Mouse (Mus musculus) hindbrain, embryonic 11.5 days (tissue): ENCODE data around the gene Usp45. TPM values are rescaled to one million over a fixed set of nuclear protein-coding genes. Genes with fewer than 3 reads are reported as not detected.

ENCODE experiments used
- ATAC-seq: fragments of 200-750 bp; cut with Nextera tagmentation; 2 replicates; pipeline ENCODE4 v1.8.0; 2017; ENCODE audit warnings: mild to moderate bottlenecking, moderate TSS enrichment, moderate library complexity; ENCODE audit not compliant: low FRiP score
- DNase-seq: peaks from one replicate; pipeline ENCODE4 v3.0.0-alpha.2; 2015; ENCODE audit warnings: low spot score
- H3K27ac ChIP-seq: fragments of 300-500 bp; sonication (generic); 2 replicates; pipeline ENCODE4 v1.5.1; 2014; ENCODE audit warnings: mild to moderate bottlenecking, low read depth, low read length
- H3K27me3 ChIP-seq: fragments of 300-500 bp; sonication (generic); 2 replicates; pipeline ENCODE4 v1.6.1; 2014; ENCODE audit warnings: mild to moderate bottlenecking, low read length, moderate library complexity, mixed read lengths; ENCODE audit not compliant: control insufficient read depth, insufficient read depth
- H3K36me3 ChIP-seq: fragments of 300-500 bp; sonication (generic); 2 replicates; pipeline ENCODE4 v1.6.1; 2014; ENCODE audit warnings: mild to moderate bottlenecking, low read length, moderate library complexity, mixed read lengths; ENCODE audit not compliant: control insufficient read depth, insufficient read depth
- H3K4me1 ChIP-seq: fragments of 300-500 bp; sonication (generic); replicated peaks from 2 replicates; pipeline ENCODE4 v1.6.1; 2014; ENCODE audit warnings: low read length, mixed read lengths; ENCODE audit not compliant: control insufficient read depth, insufficient read depth
- H3K4me2 ChIP-seq: fragments of 300-500 bp; sonication (generic); replicated peaks from 2 replicates; pipeline ENCODE4 v1.6.1; 2014; ENCODE audit warnings: mild to moderate bottlenecking, low read depth, low read length
- H3K4me3 ChIP-seq: fragments of 300-500 bp; sonication (generic); 2 replicates; pipeline ENCODE4 v1.5.1; 2014; ENCODE audit warnings: low read depth, low read length
- H3K9ac ChIP-seq: fragments of 300-500 bp; sonication (generic); 2 replicates; pipeline ENCODE4 v1.6.1; 2014; ENCODE audit warnings: low read depth, low read length
- H3K9me3 ChIP-seq: fragments of 300-500 bp; sonication (generic); 2 replicates; pipeline ENCODE4 v1.6.1; 2016; ENCODE audit warnings: low read length; ENCODE audit not compliant: control insufficient read depth
- WGBS: fragments of 180-500 bp; shearing (Covaris S2); extraction: QIAGEN DNeasy Blood & Tissue Kit; methylation state at CpG from one replicate; pipeline ENCODE4 v1.1.7; 2014; 5-methylcytosine and 5-hydroxymethylcytosine counted together
- polyA plus RNA-seq: library from polyadenylated mRNA; unstranded; fragments of >200 nt; fragmentation: Nextera tagmentation; extraction: Ambion mirVana; gene quantifications from 2 replicates; pipeline ENCODE4 v1.2.1, GENCODE M21; 2014

The Usp45 gene
- polyA plus RNA-seq, 1 experiment from 2014 or later, result 17.4 TPM

DNA sequence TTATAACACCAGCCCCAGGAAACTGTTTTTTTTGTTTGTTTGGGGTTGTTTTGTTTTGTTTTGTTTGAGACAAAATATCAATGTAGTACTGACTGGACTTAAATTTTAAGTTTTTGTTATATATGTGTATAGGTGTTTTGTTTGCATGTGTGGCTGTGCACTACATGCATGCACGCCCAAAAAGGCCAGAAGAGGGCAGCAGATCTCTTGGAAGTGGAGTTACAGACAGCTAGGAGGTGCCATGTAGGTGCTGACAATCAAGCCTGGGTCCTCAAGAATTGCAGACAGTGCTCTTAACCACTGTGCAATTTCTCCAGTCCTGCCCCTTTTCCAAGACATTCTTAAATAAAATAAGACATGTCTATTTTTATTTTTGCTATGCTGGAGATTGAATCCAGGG is 8.1 kb upstream of the Usp45 start:
- Histone ChIP-seq H3K4me3 (no peak overlapping the region), H3K36me3 (no peaks in the 10 kb centered on the region), H3K9me3 (no peaks in the 10 kb centered on the region), H3K4me1 (no peaks in the 10 kb centered on the region), H3K4me2 (no peak overlapping the region), H3K27ac (no peak overlapping the region), H3K27me3 (no peaks in the 10 kb centered on the region), H3K9ac (no peak overlapping the region)
- 63% methylated on average over 1 of the region's 1 CpGs for WGBS
- DNase-seq, result no peak
- ATAC-seq, result no peak

DNA sequence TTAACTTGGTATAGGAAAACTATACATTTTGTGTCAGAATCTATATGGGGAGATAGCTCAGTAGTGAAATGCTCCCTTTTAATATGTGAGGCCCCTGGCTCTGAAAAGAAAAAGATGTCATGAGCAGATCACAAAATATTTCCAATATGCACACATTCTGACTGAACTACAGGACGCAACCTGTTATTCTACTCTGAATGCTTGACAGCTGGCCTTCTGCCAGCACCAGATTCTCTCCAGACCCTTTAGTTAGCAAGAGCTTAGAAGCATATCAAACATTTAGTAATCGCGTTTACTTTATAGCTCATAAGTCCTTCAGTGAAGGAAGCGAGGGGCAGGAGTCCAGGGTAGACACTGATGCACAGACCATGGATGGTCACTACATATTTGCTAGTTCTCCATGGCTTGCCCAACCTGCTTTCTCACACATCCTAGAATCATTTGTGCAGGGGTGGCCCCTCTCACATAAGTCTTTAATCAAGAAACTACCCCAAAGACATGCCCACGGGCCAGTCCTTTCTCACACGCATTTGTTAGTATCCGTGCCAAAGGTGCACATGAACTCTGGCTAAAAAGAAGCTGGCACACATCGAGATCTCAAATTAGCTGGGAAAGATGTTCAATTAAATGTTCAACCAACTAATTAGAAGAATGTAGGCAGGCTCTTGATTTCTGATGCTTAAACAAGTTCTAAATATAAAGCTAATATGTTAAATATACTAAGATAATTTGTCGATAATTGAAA is 5.4 kb upstream of the Usp45 start:
- no peak overlapping the region for H3K4me2 ChIP-seq
- DNase-seq, result no peak
- no peak overlapping the region for H3K27ac ChIP-seq
- no peak for ATAC-seq
- no peaks in the 10 kb centered on the region for H3K4me1 ChIP-seq
- H3K9me3 ChIP-seq, result no peaks in the 10 kb centered on the region
- no peak overlapping the region for H3K9ac ChIP-seq
- 90% methylated on average over 9 of the region's 9 CpGs for WGBS
- H3K27me3 ChIP-seq, result no peaks in the 10 kb centered on the region
- no peaks in the 10 kb centered on the region for H3K36me3 ChIP-seq
- no peak overlapping the region for H3K4me3 ChIP-seq

- DNase-seq (no peak), ATAC-seq (no peak)
- no peak overlapping the region for H3K9ac ChIP-seq
- no peaks in the 10 kb centered on the region for H3K4me1 ChIP-seq
- no peaks in the 10 kb centered on the region for H3K27me3 ChIP-seq
- H3K27ac ChIP-seq, result no peak overlapping the region
- 75% methylated on average over 4 of the region's 4 CpGs for WGBS
- no peaks in the 10 kb centered on the region for H3K9me3 ChIP-seq
- H3K4me2 ChIP-seq, result no peak overlapping the region
- H3K4me3 ChIP-seq, result no peak overlapping the region
- H3K36me3 ChIP-seq, result no peaks in the 10 kb centered on the region
Measured at GRCm38 (mm10) chr4:21763827-21764226, 3.1 kb upstream of the Usp45 start.

GRCm38 (mm10) chr4:21766171-21766862 is 639 bp upstream of the Usp45 start:
- peak overlapping the region; percentile 60 for H3K9ac ChIP-seq
- no peaks in the 10 kb centered on the region for H3K9me3 ChIP-seq
- H3K27ac ChIP-seq, result 0 out of 2 replicates have a peak overlapping the region, but pooled peaks have one; percentile 45
- DNase-seq (peak; percentile 25), ATAC-seq (peak; percentile 62)
- peak overlapping the region; percentile 65 for H3K4me2 ChIP-seq
- WGBS, result 20% methylated on average over 14 of the region's 14 CpGs
- no peaks in the 10 kb centered on the region for H3K27me3 ChIP-seq
- no peaks in the 10 kb centered on the region for H3K4me1 ChIP-seq
- peak overlapping the region; percentile 56 for H3K4me3 ChIP-seq
- no peaks in the 10 kb centered on the region for H3K36me3 ChIP-seq

DNA sequence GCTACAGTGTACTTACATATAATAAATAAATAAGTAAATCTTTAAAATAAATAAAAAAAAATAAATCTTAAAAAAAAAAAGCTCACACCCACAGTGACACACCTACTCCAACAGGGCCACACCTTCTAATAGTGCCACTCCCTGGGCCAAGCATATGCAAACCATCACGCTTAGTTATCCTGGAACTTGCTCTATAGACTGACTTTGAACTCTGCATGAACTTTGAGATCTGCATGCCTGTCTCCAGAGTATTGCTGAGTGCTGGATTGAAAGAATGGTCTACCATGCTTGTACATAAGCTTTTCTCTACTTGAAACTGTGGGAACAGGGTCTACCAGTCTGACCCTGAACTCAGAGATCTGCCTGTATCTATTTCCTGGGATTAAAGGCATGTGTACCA is 4.1 kb downstream of the Usp45 start:
- Histone ChIP-seq H3K36me3 (no peaks in the 10 kb centered on the region), H3K9me3 (no peaks in the 10 kb centered on the region), H3K4me3 (no peak overlapping the region), H3K9ac (no peak overlapping the region), H3K4me2 (no peak overlapping the region), H3K27ac (no peak overlapping the region), H3K4me1 (no peaks in the 10 kb centered on the region), H3K27me3 (no peaks in the 10 kb centered on the region)
- DNase-seq, result no peak
- ATAC-seq, result no peak
- 72% methylated on average over 1 of the region's 1 CpGs for WGBS

- no peak overlapping the region for H3K27ac ChIP-seq
- H3K9ac ChIP-seq, result no peak overlapping the region
- 95% methylated on average over 1 of the region's 1 CpGs for WGBS
- no peak for ATAC-seq
- H3K9me3 ChIP-seq, result no peaks in the 10 kb centered on the region
- H3K4me1 ChIP-seq, result no peaks in the 10 kb centered on the region
- H3K4me3 ChIP-seq, result no peak overlapping the region
- no peak overlapping the region for H3K4me2 ChIP-seq
- no peak for DNase-seq
- H3K36me3 ChIP-seq, result no peaks in the 10 kb centered on the region
- H3K27me3 ChIP-seq, result no peaks in the 10 kb centered on the region
Measured at GRCm38 (mm10) chr4:21772306-21772705, 5.3 kb downstream of the Usp45 start.

DNA sequence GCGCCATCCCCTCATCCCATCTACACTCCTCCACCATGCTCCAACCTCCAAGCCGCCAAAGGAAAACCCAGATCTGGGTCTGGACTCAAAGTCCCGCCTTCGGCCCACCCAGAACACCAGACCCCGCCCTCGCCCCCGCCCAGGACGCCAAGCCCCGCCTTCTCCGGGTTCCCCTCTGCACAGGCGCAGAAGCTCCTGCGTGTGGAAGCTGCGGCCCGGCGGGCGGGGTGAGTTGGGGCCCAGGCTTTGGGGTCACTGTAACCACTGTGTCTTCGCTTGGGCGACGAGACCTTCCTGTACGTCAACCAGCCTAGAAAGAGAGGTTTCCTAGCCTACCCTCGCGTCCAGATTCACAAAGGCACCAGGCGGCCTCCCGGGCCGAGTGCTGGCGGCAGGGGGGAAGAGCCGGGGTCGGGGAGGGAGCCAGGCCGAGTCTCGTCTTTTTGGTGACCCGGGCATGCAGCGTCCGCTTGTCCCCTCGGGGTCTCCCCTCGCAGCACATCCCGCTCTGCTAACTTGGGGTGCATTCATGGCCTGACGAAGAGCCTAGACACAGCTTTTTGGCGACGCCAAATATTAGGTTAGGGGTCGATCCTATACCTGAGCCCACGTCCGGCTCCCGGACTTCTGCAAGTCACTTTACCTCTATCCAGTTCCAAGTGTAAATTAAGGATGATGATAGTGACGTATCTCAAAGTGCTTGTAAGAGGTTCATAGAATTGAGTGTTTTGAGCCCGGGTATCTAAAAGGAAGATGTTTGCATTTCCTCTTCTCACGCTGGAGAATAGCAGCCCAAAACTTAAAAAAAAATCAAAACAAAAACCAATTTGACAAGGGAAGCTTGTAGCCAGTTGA is 9.4 kb downstream of the Usp45 start:
- H3K9ac ChIP-seq, result peak overlapping the region; percentile 88
- H3K4me1 ChIP-seq, result no peaks in the 10 kb centered on the region
- under 1% methylated on average over 46 of the region's 46 CpGs for WGBS
- no peaks in the 10 kb centered on the region for H3K36me3 ChIP-seq
- H3K27me3 ChIP-seq, result no peaks in the 10 kb centered on the region
- peak overlapping the region; percentile 84 for H3K4me3 ChIP-seq
- ATAC-seq, result peak; percentile 97
- H3K4me2 ChIP-seq, result peak overlapping the region; percentile 50
- H3K27ac ChIP-seq, result peak overlapping the region; percentile 72
- peak; percentile 94 for DNase-seq
- H3K9me3 ChIP-seq, result no peaks in the 10 kb centered on the region

- Histone ChIP-seq H3K9ac (peak overlapping the region; percentile 88), H3K27me3 (no peaks in the 10 kb centered on the region), H3K36me3 (no peaks in the 10 kb centered on the region), H3K4me1 (no peaks in the 10 kb centered on the region), H3K4me3 (peak overlapping the region; percentile 84), H3K9me3 (no peaks in the 10 kb centered on the region), H3K27ac (no peak overlapping the region), H3K4me2 (peak overlapping the region; percentile 50)
- no peak for ATAC-seq
- WGBS, result 14% methylated on average over 9 of the region's 9 CpGs
- DNase-seq, result peak; percentile 18
Measured at GRCm38 (mm10) chr4:21776946-21777265, 9.9 kb downstream of the Usp45 start.
